Mouse (Mus musculus) left cerebral cortex, adult 2 months (tissue): ENCODE results near the gene Zfp319. TPM values are rescaled to one million over a fixed set of nuclear protein-coding genes. Genes with fewer than 3 reads are reported as not detected.

Experiments used
- DNase-seq, 2 experiments: peaks; one replicate each; pipeline ENCODE4 v3.0.0; 2021 to 2022; ENCODE audit warnings: low spot score in 2 of 2, mixed read lengths in 1 of 2; ENCODE audit errors: extremely low spot score in 1 of 2
- H3K27ac ChIP-seq: fragments of 200-600 bp; 2 replicates; pipeline ENCODE4 v1.8.1; 2022
- H3K4me3 ChIP-seq: fragments of 200-600 bp; 2 replicates; pipeline ENCODE4 v1.8.1; 2022
- CTCF ChIP-seq: fragments of 200-600 bp; IDR thresholded peaks from 2 replicates; pipeline ENCODE4 v1.8.1; 2022; ENCODE audit warnings: antibody characterized with exemption, mild to moderate bottlenecking, moderate library complexity
- intact Hi-C: fragments of 180-260 bp; cut with DNase I; formaldehyde crosslinking; loops from one replicate; pipeline ENCODE4 v1.15.1; 2025
- total RNA-seq, 2 experiments: library from RNA; stranded (reverse); gene quantifications; 2 replicates each; pipeline ENCODE4 v1.2.3; 2021

Gene Zfp319
- total RNA-seq, 2 experiments from 2014 or later, result 16.6 to 17.7 TPM

DNA sequence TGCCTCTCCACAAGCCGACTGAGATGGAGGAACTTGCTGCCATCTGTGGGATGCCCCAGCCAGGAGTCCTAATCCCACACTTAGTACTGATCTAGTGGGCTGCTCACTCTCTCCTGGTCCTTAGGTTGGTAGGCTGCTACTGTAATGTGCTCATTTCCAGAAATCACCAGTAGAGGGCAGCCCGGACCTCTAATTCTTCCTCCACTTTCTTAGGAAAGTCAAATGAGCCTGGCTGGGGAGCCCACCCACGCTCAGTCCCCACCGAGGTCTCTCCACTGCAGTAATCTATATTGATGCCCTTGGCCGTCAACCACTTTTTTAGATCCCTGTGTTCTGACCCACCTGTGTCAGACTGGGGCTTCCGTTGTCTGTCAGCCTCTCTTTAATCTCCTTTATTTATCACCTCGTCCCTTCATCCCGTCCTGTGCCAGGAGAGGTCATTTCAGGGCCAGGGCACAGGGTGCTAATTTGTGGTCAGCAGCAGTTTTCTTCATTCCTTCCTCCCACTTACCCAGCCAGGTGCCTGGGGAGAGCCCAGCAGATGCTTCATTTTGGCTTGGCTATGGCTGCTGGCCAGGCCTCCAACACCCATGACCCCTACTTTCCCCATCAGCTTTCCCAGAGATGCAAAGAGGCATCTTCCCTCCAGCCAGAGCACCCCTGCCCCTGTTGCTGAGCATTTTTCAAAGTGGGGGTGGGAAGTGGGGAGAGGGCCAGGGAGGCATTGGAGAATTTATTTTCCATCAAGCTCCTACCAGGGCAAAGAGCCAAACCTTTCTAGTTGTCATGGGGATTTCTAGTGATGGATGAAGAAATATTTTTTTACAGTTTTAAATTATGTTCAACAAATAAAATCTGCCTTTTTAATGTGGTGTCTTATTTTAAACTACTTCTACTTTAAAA, 15.1 kb upstream of the Zfp319 start:
- H3K4me3 ChIP-seq, result no peak overlapping the region
- DNase-seq, result peak; percentile 73 to 76
- H3K27ac ChIP-seq, result no peak overlapping the region
- intact Hi-C loops, result loop anchor here (5.0 kb wide), 3 partner anchors 185 to 350 kb away; partner anchors contain the start of gene Ccdc113
- TF ChIP-seq CTCF, result peak; percentile 84

DNA sequence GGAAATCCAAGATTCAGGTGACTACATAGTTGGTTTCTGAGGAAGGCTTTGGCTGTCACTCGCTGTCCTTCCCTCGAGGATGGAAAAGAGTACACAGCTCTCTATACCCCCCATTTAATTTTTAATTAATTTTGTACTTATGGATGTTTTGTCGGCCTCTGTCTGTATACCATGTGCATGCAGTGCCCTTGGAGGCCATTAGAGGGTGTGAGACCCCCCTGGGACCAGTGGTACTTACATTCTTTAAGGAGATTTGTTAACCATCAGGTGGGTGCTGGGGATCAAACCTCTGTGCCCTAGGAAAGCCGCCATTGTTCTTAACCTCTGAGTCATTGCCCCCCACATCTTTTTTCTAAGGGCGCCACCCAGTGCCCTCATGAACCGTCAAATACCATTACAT, 12.9 kb upstream of the Zfp319 start:
- TF ChIP-seq CTCF, result peak; percentile 50
- intact Hi-C loops, result loop anchor here (5.0 kb wide), 3 partner anchors 188 to 353 kb away; partner anchors contain the start of gene Ccdc113
- Histone ChIP-seq H3K27ac (no peak overlapping the region), H3K4me3 (no peak overlapping the region)
- DNase-seq, result no peak

DNA sequence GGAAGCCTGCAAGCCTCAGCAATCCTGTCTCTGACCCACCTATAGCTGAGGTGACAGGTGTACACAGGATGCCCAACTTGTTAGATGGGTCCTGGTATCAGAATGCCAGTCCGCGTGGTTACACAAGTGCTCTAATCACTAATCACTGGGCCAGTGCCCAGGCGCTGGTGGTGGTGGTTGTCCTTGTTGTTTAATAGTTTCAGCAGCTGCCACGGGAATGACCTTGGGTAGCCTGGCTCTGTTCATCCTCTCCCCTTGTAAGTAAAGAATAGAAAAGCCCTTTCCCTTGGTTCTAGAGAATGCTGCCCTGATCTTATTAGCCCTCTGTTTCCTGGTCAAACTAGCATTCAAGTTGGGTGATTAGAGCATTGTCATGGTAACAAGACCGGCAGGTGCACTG, 10.0 kb upstream of the Zfp319 start:
- no peak overlapping the region for H3K27ac ChIP-seq
- H3K4me3 ChIP-seq, result no peak overlapping the region
- no peak for DNase-seq
- no peak for TF ChIP-seq CTCF
- intact Hi-C loops, result no loop called here

DNA sequence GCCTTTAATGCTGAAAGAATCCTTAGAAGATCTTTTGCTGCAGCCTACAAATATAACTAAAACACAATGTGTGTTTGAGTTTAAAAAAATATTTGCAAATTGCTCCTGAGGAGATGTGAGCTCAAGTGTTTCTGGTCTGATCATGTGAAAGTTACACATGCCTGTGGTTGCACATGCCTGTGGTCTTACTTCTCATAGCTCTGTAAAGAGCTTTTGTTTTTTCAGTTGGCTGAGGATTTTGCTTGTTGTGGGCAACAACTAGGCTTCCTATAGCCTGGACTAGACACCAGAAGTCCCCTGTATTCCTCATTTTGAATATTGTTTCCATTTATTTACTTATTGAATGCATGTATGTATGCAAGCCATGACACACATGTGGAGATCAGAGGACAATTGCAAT, 4.6 kb upstream of the Zfp319 start:
- Histone ChIP-seq H3K27ac (no peak overlapping the region), H3K4me3 (no peak overlapping the region)
- intact Hi-C loops, result no loop called here
- DNase-seq, result no peak
- TF ChIP-seq CTCF, result no peak

DNA sequence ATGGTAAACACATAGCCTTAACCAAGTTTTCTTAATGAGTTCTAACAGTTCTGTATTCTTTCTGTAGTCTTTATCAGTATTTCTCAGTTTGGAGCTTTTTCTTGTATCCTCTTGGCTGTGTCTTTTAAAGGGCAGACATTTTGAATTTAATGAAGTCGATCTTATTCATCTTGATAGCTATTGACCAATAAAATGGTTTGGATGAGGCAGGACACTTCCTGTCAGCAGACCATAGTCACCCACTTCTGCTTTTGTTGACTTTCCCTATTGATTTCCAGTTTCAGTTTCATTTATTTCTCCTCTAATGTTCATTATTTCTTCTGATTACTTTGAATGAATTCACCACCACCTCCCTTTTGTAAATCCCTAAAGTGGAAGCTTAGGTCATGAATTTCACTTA, 4.0 kb upstream of the Zfp319 start:
- no peak for TF ChIP-seq CTCF
- intact Hi-C loops, result no loop called here
- Histone ChIP-seq H3K27ac (no peak overlapping the region), H3K4me3 (no peak overlapping the region)
- DNase-seq, result no peak

DNA sequence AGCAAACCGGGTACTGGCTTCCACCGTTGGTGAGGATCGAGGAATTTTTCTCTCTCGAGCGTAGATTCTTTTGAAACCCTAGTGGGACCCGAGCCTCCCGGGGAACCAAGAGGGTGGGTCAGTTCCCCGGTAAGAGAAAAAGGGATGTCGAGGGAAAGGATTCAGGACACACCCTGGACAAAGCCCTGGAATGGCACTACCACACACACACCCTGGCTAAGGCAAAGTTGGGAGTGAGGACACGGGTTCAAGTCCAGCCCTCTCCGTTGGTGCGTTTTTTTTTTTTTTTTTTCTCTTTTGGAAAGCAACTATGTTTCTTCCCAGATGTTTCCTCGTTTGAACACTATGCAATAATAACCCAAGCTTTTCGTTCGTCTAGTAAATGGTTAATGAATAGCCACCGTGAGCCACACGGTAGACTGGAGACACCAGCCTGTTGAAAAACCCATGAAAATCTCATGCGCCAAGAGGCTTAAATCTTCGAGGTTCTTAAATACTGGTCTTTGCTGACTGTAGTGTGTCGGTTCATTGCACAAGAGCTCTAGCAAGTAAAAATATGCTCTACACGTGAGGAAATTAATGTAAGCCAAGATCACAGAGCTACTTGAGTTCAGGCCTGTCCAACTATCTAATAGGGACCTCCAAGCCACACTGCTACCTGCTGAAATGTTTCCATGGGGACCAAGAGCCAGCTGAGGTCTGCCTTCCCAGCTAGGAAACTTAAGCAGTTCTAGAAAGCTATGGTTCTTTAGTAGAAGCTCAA, 868 bp upstream of the Zfp319 start:
- intact Hi-C loops, result no loop called here
- TF ChIP-seq CTCF, result no peak
- no peak for DNase-seq
- H3K27ac ChIP-seq, result peak overlapping the region; percentile 95
- H3K4me3 ChIP-seq, result peak overlapping the region; percentile 52

DNA sequence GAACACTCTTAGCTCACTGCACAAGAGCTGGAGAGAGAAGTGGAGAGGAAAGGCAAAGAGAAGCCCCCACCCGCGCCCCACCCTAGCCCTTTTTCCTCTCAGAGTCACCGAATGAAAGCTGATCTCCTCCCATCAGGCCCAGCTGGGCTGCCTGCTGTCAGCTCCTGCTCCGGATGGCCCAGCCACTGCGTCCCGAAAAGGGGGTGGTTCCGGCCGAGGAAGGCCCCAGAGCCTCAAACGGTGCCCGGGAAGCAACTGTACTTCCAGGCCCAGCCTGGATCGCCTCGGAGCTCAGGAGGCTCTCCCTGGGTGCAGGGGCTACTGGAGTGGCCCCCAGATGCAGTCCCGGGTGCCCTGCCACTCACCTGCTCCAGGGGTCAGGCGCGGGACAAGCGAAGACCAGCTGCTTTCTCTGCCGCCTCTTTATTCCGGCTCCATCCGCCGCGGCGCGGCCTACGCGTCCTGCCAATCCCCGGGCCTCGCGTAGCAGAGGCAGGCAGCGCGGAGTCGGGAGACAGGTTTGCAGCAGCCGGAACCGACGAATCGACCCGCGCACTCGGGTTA, 512 bp downstream of the Zfp319 start:
- DNase-seq, result no peak
- intact Hi-C loops, result loop anchor here (1.0 kb wide), 1 partner anchor 76 kb away; no protein-coding TSS in a partner anchor
- TF ChIP-seq CTCF, result no peak
- peak overlapping the region; percentile 52 for H3K4me3 ChIP-seq
- H3K27ac ChIP-seq, result peak overlapping the region; percentile 95

DNA sequence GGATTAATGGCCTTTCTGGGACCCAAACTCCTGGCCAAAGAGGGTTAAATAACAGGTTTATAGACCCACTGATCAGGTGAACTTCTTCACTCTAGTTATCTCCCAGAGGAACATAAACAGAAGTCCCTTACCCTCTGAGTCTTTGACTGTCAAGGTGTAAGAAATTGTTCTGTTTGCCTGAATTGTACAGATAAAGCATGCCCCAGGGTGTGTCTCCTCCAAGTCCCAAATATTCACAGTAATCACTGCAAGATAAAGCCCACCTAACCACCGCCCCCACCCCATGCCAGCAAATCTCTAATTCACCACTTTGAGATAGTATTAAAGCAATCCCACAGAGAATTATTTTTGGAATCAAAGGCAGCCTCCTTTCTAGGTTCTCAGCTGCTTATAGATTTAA, 1.4 kb downstream of the Zfp319 start:
- intact Hi-C loops, result no loop called here
- TF ChIP-seq CTCF, result no peak
- peak overlapping the region; percentile 52 for H3K4me3 ChIP-seq
- H3K27ac ChIP-seq, result peak overlapping the region; percentile 95; the same call in 1 of the 2 replicates
- no peak for DNase-seq

DNA sequence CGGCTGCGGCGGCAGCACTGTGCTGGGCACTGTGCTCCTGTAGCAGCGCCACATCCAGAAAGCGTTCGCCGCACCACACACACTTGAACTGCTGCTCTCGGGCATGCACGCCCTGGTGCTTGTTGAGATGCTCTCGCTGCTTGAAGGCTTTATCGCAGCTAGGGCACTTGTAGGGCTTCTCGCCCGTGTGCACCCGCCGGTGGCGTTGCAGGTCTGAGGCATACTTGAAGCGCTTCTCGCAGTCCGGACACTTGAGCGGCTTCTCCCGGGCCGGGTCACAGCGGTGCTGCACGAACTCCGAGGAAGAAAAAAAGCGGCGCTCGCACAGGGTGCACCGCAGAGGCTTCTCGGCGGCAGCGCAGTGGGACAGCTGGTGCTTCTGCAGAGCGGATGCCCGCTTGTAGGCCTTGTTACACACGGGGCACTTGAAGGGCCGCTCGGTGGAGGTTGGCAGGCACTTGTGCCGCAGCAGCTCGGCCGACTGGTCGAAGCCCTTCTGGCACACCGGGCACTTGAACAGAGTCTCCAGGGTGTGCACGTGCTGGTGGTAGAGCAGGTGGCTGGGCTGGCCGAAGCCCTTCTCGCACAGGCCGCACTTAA, 3.8 kb downstream of the Zfp319 start:
- intact Hi-C loops, result loop anchor here (10.0 kb wide), 1 partner anchor 233 kb away; no protein-coding TSS in a partner anchor
- no peak overlapping the region for H3K27ac ChIP-seq
- no peak for TF ChIP-seq CTCF
- DNase-seq, result no peak
- H3K4me3 ChIP-seq, result no peak overlapping the region

DNA sequence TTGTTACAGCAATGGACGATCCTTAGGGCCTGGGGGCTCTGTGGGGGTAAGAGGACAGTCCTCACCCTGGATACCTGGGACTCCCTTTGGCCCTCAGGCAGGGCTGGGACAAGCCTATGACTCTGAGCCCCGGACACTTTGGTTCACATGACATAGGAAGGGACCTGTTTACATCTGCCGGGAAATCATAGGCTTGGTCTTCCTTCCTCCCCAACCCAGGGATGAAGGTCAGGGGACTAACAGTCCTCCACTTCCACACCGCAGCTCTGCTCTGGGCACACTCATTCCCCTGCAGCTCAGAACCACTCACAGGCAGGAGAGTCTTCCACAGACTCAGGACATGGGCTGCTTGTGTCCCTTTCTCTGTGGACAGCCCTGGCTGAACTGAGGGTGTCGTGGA, 4.9 kb downstream of the Zfp319 start:
- DNase-seq, result no peak
- no peak for TF ChIP-seq CTCF
- intact Hi-C loops, result loop anchor here (10.0 kb wide), 1 partner anchor 232 kb away; no protein-coding TSS in a partner anchor

DNA sequence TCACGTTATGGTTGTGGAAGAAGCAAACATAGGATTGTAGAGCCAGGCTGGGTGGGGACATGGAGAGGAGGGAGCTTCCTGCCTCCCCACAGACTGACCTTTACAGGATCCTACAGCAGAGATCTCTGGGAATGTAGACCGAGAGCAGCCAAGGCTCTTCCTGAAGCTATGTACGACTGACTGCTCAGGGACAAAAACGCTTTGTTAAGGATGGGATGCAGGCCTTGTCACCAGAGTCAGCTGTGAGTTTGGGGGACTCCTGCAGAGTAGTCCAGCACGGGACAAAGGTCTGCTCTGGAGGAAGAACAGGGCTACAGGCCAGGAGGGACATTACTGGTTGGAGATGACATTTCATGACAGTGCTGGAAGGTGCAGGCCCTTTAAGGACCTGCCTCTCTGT, 7.1 kb downstream of the Zfp319 start:
- H3K27ac ChIP-seq, result no peak overlapping the region
- no peak overlapping the region for H3K4me3 ChIP-seq
- no peak for TF ChIP-seq CTCF
- intact Hi-C loops, result loop anchor here (10.0 kb wide), 1 partner anchor 230 kb away; no protein-coding TSS in a partner anchor
- no peak for DNase-seq

More for the DNA sequence above, 4.9 kb downstream of the Zfp319 start:
- Histone ChIP-seq H3K4me3 (no peak overlapping the region), H3K27ac (no peak overlapping the region)
